Mouse (Mus musculus): ENCODE measurements around the gene Npcd. TPM values are rescaled to one million over a fixed set of nuclear protein-coding genes. Genes with fewer than 3 reads are reported as not detected.

Npcd gene
- polyA plus RNA-seq, 1 experiment = not detected

DNA sequence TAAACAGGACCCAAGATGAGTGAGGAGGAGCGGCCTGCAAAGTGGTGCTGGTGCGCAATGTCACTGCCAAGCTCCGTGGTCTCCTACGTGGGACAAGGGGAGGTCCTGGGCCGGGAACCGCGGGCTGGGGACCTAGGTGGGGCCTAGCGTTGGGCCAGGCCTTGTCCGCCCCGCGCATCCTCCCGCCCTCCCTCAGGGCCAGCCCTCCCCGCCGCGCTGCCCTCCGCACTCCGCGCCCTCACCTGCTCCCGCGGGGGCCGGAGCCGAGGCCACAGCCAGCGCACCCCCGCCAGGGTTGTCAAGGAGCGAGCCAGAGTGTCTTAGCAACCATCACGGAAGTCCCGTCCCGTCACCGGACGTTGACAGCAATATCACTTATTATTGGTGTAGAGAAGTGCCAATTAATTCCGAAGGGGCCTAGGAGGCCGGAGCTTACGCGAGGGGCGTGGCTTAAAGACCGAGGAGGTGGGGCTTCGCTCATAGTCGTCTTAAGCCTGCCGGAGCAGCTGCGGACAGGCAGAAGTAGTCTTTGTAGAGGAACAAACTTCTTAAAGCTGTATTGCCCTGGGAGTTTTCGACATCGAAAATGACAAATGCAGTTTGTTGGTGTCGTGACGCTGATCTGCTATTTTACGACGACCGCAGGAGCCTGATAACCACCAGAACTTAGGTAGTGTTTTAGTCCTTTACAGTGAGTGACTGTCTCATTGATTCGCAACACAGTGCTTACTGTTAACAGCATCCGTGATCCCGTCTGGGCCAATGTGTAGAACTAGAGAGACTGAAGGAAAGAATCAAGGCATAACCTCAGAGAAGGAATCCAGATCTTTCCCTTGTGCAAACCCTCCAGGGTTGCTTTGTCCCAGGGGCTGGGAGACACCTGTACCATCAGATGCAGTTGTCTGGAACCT, 59.7 kb downstream of the Npcd start:
- peak overlapping the region; percentile 82 for H3K4me3 ChIP-seq (replicated peaks; ENCODE audit: control insufficient read depth, low read depth, low read length)
- WGBS = under 1% methylated on average over 50 of the region's 50 CpGs
- peak overlapping the region; percentile 68 for H3K27ac ChIP-seq (ENCODE audit: control insufficient read depth, insufficient read depth, low read depth, low read length, poor library complexity)
- TF ChIP-seq POLR2A (IDR thresholded peaks at IDR 0.05; ENCODE audit: borderline replicate concordance, control insufficient read depth, low read depth, low read length) (no peak), CTCF (IDR thresholded peaks at IDR 0.05; ENCODE audit: control insufficient read depth, insufficient read depth, low read length) (no peak)
- H3K4me1 ChIP-seq (ENCODE audit: control insufficient read depth, insufficient read depth, low read length) = no peaks in the 10 kb centered on the region

DNA sequence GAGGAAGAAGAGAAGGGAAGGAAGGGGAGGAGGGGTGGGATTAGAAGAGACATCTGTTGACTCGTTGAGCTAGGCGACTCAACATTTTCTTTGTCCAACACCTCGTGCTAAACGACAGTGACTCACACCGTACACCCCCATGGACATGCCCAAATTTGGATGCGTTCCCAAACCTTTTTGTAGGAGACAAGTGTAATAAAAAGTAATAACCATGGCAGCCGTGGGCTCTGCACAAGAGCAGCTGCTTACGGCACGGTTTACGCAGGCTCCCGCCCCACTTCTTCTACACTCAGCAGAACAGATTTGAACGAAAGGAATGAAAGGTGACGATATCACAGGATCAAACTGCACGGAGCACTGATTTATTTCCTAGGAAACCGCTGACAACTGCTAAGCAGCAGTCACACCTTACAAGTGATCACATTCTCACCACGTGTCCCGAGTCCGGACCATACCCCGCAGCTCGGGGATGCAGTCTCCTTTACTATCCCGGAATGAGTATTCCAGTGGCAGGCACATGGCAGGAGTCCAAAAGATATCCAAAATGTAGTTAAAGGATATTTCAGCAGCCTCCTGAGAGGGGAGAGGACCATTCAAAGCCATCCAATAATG, 63.3 kb downstream of the Npcd start:
- H3K4me1 ChIP-seq (ENCODE audit: control insufficient read depth, insufficient read depth, low read length) = no peaks in the 10 kb centered on the region
- 76% methylated on average over 21 of the region's 21 CpGs for WGBS
- TF ChIP-seq POLR2A (IDR thresholded peaks at IDR 0.05; ENCODE audit: borderline replicate concordance, control insufficient read depth, low read depth, low read length) (no peak), CTCF (IDR thresholded peaks at IDR 0.05; ENCODE audit: control insufficient read depth, insufficient read depth, low read length) (no peak)
- no peak overlapping the region for H3K27ac ChIP-seq (ENCODE audit: control insufficient read depth, insufficient read depth, low read depth, low read length, poor library complexity)
- H3K4me3 ChIP-seq (replicated peaks; ENCODE audit: control insufficient read depth, low read depth, low read length) = no peak overlapping the region

DNA sequence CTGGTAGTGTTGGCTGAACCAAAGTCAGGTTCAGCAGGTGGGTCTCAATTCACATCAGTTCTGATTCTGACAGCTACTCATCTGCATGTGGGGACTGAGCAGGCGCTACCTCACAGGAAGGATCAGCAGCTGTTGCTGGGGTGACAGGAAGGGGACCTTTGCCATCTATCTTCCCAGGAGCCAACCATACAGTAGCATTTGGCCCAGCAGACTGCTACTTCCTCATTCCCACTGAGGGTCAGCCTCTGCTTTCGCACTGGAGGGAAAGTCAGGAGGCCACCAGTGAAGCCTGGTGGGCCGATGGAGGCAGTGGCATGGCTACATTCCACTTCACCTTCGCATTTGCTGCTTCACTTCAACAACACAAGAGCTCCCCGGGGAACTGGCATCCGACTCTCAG, 65.7 kb downstream of the Npcd start:
- TF ChIP-seq POLR2A (IDR thresholded peaks at IDR 0.05; ENCODE audit: borderline replicate concordance, control insufficient read depth, low read depth, low read length) (no peak), CTCF (IDR thresholded peaks at IDR 0.05; ENCODE audit: control insufficient read depth, insufficient read depth, low read length) (no peak)
- Histone ChIP-seq H3K4me1 (ENCODE audit: control insufficient read depth, insufficient read depth, low read length) (no peaks in the 10 kb centered on the region), H3K27ac (ENCODE audit: control insufficient read depth, insufficient read depth, low read depth, low read length, poor library complexity) (peak overlapping the region; percentile 12; the same call in 1 of the 2 replicates), H3K4me3 (replicated peaks; ENCODE audit: control insufficient read depth, low read depth, low read length) (no peak overlapping the region)
- 7% methylated on average over 6 of the region's 6 CpGs for WGBS

DNA sequence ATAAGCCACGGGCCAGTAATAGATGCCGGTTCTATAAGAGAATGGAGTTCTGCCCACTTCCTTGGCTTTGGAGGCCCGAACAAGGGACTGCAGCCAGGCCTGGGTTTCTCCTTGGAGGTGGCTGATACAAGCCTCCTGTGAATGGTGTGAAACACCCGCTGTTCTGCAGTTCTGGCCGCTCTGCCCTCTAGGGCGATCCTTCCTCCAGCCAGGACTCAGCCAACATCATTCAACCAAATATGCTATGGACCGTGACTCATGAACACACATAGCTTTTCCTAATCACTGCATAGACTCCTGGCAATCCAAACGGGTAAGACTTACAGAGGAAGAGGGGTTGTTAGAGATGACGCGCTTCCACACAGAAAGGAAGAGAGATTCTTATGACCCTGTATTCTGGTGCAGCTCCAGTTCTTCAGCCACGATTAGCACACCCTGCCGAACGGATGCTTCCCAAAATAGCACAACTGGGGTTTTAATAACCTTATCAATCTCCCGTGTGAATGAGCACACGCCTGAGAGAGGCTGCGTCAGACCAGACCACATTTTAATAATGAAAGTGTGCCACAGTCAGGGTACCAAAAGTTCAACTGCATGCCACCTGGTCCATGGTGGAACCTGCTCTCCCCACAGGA, 66.6 kb downstream of the Npcd start:
- TF ChIP-seq POLR2A (IDR thresholded peaks at IDR 0.05; ENCODE audit: borderline replicate concordance, control insufficient read depth, low read depth, low read length) (no peak), CTCF (IDR thresholded peaks at IDR 0.05; ENCODE audit: control insufficient read depth, insufficient read depth, low read length) (no peak)
- H3K27ac ChIP-seq (ENCODE audit: control insufficient read depth, insufficient read depth, low read depth, low read length, poor library complexity) = no peak overlapping the region
- no peaks in the 10 kb centered on the region for H3K4me1 ChIP-seq (ENCODE audit: control insufficient read depth, insufficient read depth, low read length)
- H3K4me3 ChIP-seq (replicated peaks; ENCODE audit: control insufficient read depth, low read depth, low read length) = no peak overlapping the region
- WGBS = 63% methylated on average over 16 of the region's 16 CpGs

DNA sequence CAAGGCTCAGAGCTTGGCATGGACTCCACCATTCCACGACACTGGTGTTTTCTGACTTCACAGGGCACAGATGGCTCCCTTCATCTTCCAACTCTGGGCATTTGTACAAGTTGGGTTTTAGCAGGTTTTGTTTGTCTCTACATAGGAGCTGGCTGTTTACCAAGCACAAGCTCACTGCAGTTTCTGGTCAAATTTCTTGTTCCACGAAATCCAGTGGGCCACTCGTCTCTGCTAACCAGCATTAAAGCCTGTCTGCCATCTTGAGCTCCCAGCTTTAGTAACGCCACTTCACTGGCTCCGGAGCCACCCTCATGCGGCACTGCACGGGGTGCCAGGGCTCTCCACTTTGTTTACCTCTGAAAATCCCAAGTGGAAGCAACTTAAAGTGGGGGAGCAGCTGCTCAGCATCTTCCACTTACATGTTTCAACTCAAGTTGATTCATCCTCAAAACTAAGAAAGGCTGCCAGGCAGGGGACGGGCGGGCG, 67.4 kb downstream of the Npcd start:
- WGBS = 92% methylated on average over 10 of the region's 10 CpGs
- Histone ChIP-seq H3K4me1 (ENCODE audit: control insufficient read depth, insufficient read depth, low read length) (no peaks in the 10 kb centered on the region), H3K4me3 (replicated peaks; ENCODE audit: control insufficient read depth, low read depth, low read length) (no peak overlapping the region), H3K27ac (ENCODE audit: control insufficient read depth, insufficient read depth, low read depth, low read length, poor library complexity) (no peak overlapping the region)
- TF ChIP-seq CTCF (IDR thresholded peaks at IDR 0.05; ENCODE audit: control insufficient read depth, insufficient read depth, low read length) = no peak
- TF ChIP-seq POLR2A (IDR thresholded peaks at IDR 0.05; ENCODE audit: borderline replicate concordance, control insufficient read depth, low read depth, low read length) = no peak

DNA sequence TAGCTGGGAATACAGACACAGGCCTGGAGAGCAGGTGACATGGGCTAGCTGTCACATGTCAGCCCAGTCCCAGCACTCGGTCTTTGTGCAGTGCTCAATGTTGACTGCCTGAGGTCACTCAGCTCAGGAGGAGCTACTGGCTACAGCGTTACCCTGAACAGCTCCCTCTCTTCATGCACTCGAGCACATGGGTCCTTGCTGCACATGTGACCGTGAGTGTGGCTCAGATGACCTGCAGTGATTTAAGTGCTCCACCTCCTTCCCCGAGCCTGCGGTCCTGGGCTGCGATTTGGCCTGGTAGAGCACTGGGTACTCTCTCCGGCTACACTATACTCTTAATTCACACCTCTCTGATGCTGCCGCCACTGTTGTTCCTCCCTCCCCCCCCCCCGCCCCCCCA, 67.9 kb downstream of the Npcd start:
- no peaks in the 10 kb centered on the region for H3K4me1 ChIP-seq (ENCODE audit: control insufficient read depth, insufficient read depth, low read length)

DNA sequence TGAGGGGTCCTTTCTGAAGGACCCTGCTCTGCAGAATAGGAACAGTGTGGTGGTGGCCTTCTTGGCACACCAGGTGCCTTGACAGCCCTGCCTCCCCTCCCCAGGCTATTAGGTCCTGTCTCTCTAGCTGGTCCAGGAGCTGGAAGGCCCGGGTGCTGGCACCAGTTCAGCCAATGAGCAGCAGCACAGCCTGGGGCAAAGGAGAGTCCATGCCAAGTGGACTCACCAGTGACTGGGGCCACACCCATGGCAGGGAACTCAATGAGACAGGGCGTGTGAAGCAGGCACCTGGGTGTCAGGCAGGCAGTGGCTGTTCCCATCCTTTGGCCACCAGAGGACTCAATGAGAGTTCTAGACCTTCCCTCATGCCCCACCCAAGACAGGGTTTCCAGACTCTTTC, 68.7 kb downstream of the Npcd start:
- no peak overlapping the region for H3K4me3 ChIP-seq (replicated peaks; ENCODE audit: control insufficient read depth, low read depth, low read length)
- no peaks in the 10 kb centered on the region; the same call in 1 of the 2 replicates for H3K4me1 ChIP-seq (ENCODE audit: control insufficient read depth, insufficient read depth, low read length)
- TF ChIP-seq CTCF (IDR thresholded peaks at IDR 0.05; ENCODE audit: control insufficient read depth, insufficient read depth, low read length) (no peak), POLR2A (IDR thresholded peaks at IDR 0.05; ENCODE audit: borderline replicate concordance, control insufficient read depth, low read depth, low read length) (no peak)
- 67% methylated on average over 2 of the region's 2 CpGs for WGBS
- H3K27ac ChIP-seq (ENCODE audit: control insufficient read depth, insufficient read depth, low read depth, low read length, poor library complexity) = no peak overlapping the region

More for the DNA sequence above, 67.9 kb downstream of the Npcd start:
- TF ChIP-seq POLR2A (IDR thresholded peaks at IDR 0.05; ENCODE audit: borderline replicate concordance, control insufficient read depth, low read depth, low read length) (no peak), CTCF (IDR thresholded peaks at IDR 0.05; ENCODE audit: control insufficient read depth, insufficient read depth, low read length) (no peak)
- Histone ChIP-seq H3K4me3 (replicated peaks; ENCODE audit: control insufficient read depth, low read depth, low read length) (no peak overlapping the region), H3K27ac (ENCODE audit: control insufficient read depth, insufficient read depth, low read depth, low read length, poor library complexity) (no peak overlapping the region)
- 76% methylated on average over 10 of the region's 10 CpGs for WGBS

Data from bone marrow, adult 2 months (tissue).